Comparison of ENCODE assay signal across 9 mouse cellular contexts in the genomic region with DNA sequence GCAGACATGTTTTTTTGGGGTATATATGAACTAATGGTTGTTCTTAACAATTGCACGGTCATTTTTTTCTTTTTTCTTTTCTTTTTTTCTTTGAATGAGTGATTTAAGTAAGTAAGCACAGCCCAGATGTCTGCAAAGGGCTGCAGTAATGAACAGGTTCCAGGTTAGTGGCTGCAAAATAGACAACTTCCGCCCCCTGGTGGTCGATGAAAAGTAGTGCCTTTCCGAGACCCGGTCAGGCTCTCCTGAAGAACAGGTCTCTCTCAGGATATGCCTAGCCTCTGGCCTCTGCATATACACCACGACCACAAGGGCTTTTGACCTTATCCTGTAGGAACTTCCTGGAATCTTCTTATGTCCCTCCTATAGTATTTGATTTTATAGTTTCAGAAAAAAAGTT. TPM values are rescaled to one million over a fixed set of nuclear protein-coding genes. Genes with fewer than 3 reads are reported as not detected.
DNase-seq lines count a peak whose midpoint lies in the region; ATAC-seq lines count a peak whose summit lies in the region.
"Had no signal": no experiment of that assay in that cellular context is flagged by ENCODE, and none has a peak within 500 bp of the region (broad histone marks: within the 10 kb centered on the region; RNA-seq: fewer than 3 reads in every experiment).

No protein-coding gene starts in this region.

- WGBS in embryonic facial prominence, embryonic 12.5 days = 1% methylated on average over 6 of the region's 6 CpGs
- WGBS in heart, embryonic 13.5 days = 1% methylated on average over 6 of the region's 6 CpGs
- WGBS in kidney, embryonic 16.5 days = 1% methylated on average over 6 of the region's 6 CpGs
- WGBS in liver, embryonic 12.5 days (ENCODE audit: insufficient replicate concordance) = 1% methylated on average over 6 of the region's 6 CpGs
- WGBS in neural tube, embryonic 12.5 days = 3% methylated on average over 6 of the region's 6 CpGs

- H3K27ac ChIP-seq in embryonic facial prominence, embryonic 12.5 days = no peak overlapping the region
- peak overlapping the region; percentile 95 for H3K27ac ChIP-seq in heart, embryonic 13.5 days (replicated peaks)
- no peak overlapping the region for H3K27ac ChIP-seq in kidney, embryonic 16.5 days (ENCODE audit: low read length)
- no peak overlapping the region for H3K27ac ChIP-seq in liver, embryonic 12.5 days
- H3K27ac ChIP-seq in neural tube, embryonic 12.5 days = no peak overlapping the region

- peaks cover 3% of the 10 kb centered on the region; the same call in 1 of the 2 replicates for H3K27me3 ChIP-seq in embryonic facial prominence, embryonic 12.5 days
- H3K27me3 ChIP-seq in heart, embryonic 13.5 days (replicated peaks) = no peaks in the 10 kb centered on the region
- no peaks in the 10 kb centered on the region for H3K27me3 ChIP-seq in kidney, embryonic 16.5 days (ENCODE audit: insufficient read depth, low read length)
- peaks cover 25% of the 10 kb centered on the region for H3K27me3 ChIP-seq in liver, embryonic 12.5 days (replicated peaks)
- no peaks in the 10 kb centered on the region; the same call in 1 of the 2 replicates for H3K27me3 ChIP-seq in neural tube, embryonic 12.5 days (replicated peaks)

- no peaks in the 10 kb centered on the region for H3K9me3 ChIP-seq in embryonic facial prominence, embryonic 12.5 days
- H3K9me3 ChIP-seq in heart, embryonic 13.5 days = no peaks in the 10 kb centered on the region
- no peaks in the 10 kb centered on the region for H3K9me3 ChIP-seq in kidney, embryonic 16.5 days (ENCODE audit: low read length)
- H3K9me3 ChIP-seq in liver, embryonic 12.5 days (replicated peaks) = no peaks in the 10 kb centered on the region
- H3K9me3 ChIP-seq in neural tube, embryonic 12.5 days = no peaks in the 10 kb centered on the region

- H3K9ac ChIP-seq in embryonic facial prominence, embryonic 12.5 days = no peak overlapping the region
- H3K9ac ChIP-seq in heart, embryonic 13.5 days = peak overlapping the region; percentile 74; the same call in 1 of the 2 replicates
- H3K9ac ChIP-seq in kidney, embryonic 16.5 days (replicated peaks; ENCODE audit: low read length) = no peak overlapping the region
- H3K9ac ChIP-seq in liver, embryonic 12.5 days = no peak overlapping the region
- no peak overlapping the region for H3K9ac ChIP-seq in neural tube, embryonic 12.5 days

- peaks cover 30% of the 10 kb centered on the region for H3K4me1 ChIP-seq in embryonic facial prominence, embryonic 12.5 days
- H3K4me1 ChIP-seq in heart, embryonic 13.5 days = peaks cover 94% of the 10 kb centered on the region
- H3K4me1 ChIP-seq in kidney, embryonic 16.5 days (ENCODE audit: insufficient read depth, low read length) = peaks cover 10% of the 10 kb centered on the region
- H3K4me1 ChIP-seq in liver, embryonic 12.5 days = peaks cover 3% of the 10 kb centered on the region; the same call in 1 of the 2 replicates
- H3K4me1 ChIP-seq in neural tube, embryonic 12.5 days = no peaks in the 10 kb centered on the region

- peak; percentile 37 for ATAC-seq in CD4-positive, CD25-positive, alpha-beta regulatory T cell, adult 4 months
- ATAC-seq in embryonic facial prominence, embryonic 12.5 days (ENCODE audit: insufficient number of reproducible peaks, insufficient read depth, low FRiP score, low TSS enrichment) = peak; percentile 74
- ATAC-seq in heart, embryonic 13.5 days (ENCODE audit: extremely low read depth, insufficient number of reproducible peaks, low FRiP score, low TSS enrichment) = no peak
- peak; percentile 66; the same call in 1 of the 2 replicates for ATAC-seq in kidney, embryonic 16.5 days (ENCODE audit: low FRiP score, low TSS enrichment)
- ATAC-seq in liver, embryonic 12.5 days = peak; percentile 48; the same call in 1 of the 2 replicates
- peak; percentile 75 for ATAC-seq in neural tube, embryonic 12.5 days (ENCODE audit: low FRiP score, low read depth)

- DNase-seq in adrenal gland, postnatal 4 days (ENCODE audit: low spot score in 2 of 2) = peak; percentile 48 to 63
- DNase-seq in telencephalon, adult 2 months (ENCODE audit: low read depth, low spot score) = peak; percentile 62

- H3K4me2 ChIP-seq in embryonic facial prominence, embryonic 12.5 days (replicated peaks) = peak overlapping the region; percentile 49
- peak overlapping the region; percentile 68 for H3K4me2 ChIP-seq in heart, embryonic 13.5 days
- peak overlapping the region; percentile 61 for H3K4me2 ChIP-seq in kidney, embryonic 16.5 days (replicated peaks; ENCODE audit: low read depth, low read length)
- peak overlapping the region; percentile 45; the same call in 1 of the 2 replicates for H3K4me2 ChIP-seq in liver, embryonic 12.5 days
- peak overlapping the region; percentile 58 for H3K4me2 ChIP-seq in neural tube, embryonic 12.5 days (replicated peaks)

- no peak overlapping the region for H3K4me3 ChIP-seq in embryonic facial prominence, embryonic 12.5 days
- H3K4me3 ChIP-seq in heart, embryonic 13.5 days = peak overlapping the region; percentile 32; the same call in 1 of the 2 replicates
- peak overlapping the region; percentile 29 for H3K4me3 ChIP-seq in kidney, embryonic 16.5 days (ENCODE audit: low read length)
- no peak overlapping the region for H3K4me3 ChIP-seq in liver, embryonic 12.5 days
- H3K4me3 ChIP-seq in neural tube, embryonic 12.5 days = no peak overlapping the region

- no peaks in the 10 kb centered on the region for H3K36me3 ChIP-seq in embryonic facial prominence, embryonic 12.5 days
- peaks cover 23% of the 10 kb centered on the region for H3K36me3 ChIP-seq in heart, embryonic 13.5 days
- H3K36me3 ChIP-seq in kidney, embryonic 16.5 days (ENCODE audit: insufficient read depth, low read length) = no peaks in the 10 kb centered on the region
- no peaks in the 10 kb centered on the region for H3K36me3 ChIP-seq in liver, embryonic 12.5 days
- H3K36me3 ChIP-seq in neural tube, embryonic 12.5 days = no peaks in the 10 kb centered on the region

RNA-seq across cellular contexts. Expression of a gene that starts 18.2 kb away (rescaled TPM):
- not detected for polyA plus RNA-seq in CD4-positive, CD25-positive, alpha-beta regulatory T cell, adult 4 months (2017; shearing (Covaris generic))
- total RNA-seq in adrenal gland, postnatal 4 days (2021) = 10 to 100 TPM; 14.3 to 37.2 TPM
- 1.1 and 1.6 TPM in 2 replicates for polyA plus RNA-seq in embryonic facial prominence, embryonic 12.5 days (2016; fragmentation: Nextera tagmentation; extraction: Ambion mirVana)
- polyA plus RNA-seq in heart, embryonic 13.5 days (2015; fragmentation: Nextera tagmentation; extraction: Ambion mirVana) = 226 and 249 TPM in 2 replicates
- 2.2 and 2.3 TPM in 2 replicates for polyA plus RNA-seq in kidney, embryonic 16.5 days (2015; fragmentation: Nextera tagmentation; extraction: Ambion mirVana)
- polyA plus RNA-seq in liver, embryonic 12.5 days (2016; fragmentation: Nextera tagmentation; extraction: Ambion mirVana) = 0.17 and 0.20 TPM in 2 replicates
- 1.2 and 1.9 TPM in 2 replicates for polyA plus RNA-seq in neural tube, embryonic 12.5 days (2016; fragmentation: Nextera tagmentation; extraction: Ambion mirVana)

RNA-seq across cellular contexts. Expression of a gene that starts 29.6 kb away (rescaled TPM):
- not detected for polyA plus RNA-seq in CD4-positive, CD25-positive, alpha-beta regulatory T cell, adult 4 months (2017; shearing (Covaris generic))
- not detected for total RNA-seq in adrenal gland, postnatal 4 days (2021)
- 0.97 and 1.1 TPM in 2 replicates for polyA plus RNA-seq in embryonic facial prominence, embryonic 12.5 days (2016; fragmentation: Nextera tagmentation; extraction: Ambion mirVana)
- polyA plus RNA-seq in heart, embryonic 13.5 days (2015; fragmentation: Nextera tagmentation; extraction: Ambion mirVana) = 4.8 and 5.8 TPM in 2 replicates
- 0.39 and 0.51 TPM in 2 replicates for polyA plus RNA-seq in kidney, embryonic 16.5 days (2015; fragmentation: Nextera tagmentation; extraction: Ambion mirVana)
- not detected in 2 replicates for polyA plus RNA-seq in liver, embryonic 12.5 days (2016; fragmentation: Nextera tagmentation; extraction: Ambion mirVana)
- polyA plus RNA-seq in neural tube, embryonic 12.5 days (2016; fragmentation: Nextera tagmentation; extraction: Ambion mirVana) = not detected in 2 replicates
- total RNA-seq: gastrocnemius, postnatal 36 days had no signal

RNA-seq across cellular contexts. Expression of a gene that starts 47.7 kb away (rescaled TPM):
- not detected for polyA plus RNA-seq in CD4-positive, CD25-positive, alpha-beta regulatory T cell, adult 4 months (2017; shearing (Covaris generic))
- not detected for total RNA-seq in adrenal gland, postnatal 4 days (2021)
- not detected in 2 replicates for polyA plus RNA-seq in embryonic facial prominence, embryonic 12.5 days (2016; fragmentation: Nextera tagmentation; extraction: Ambion mirVana)
- polyA plus RNA-seq in heart, embryonic 13.5 days (2015; fragmentation: Nextera tagmentation; extraction: Ambion mirVana) = not detected in 2 replicates
- not detected in 2 replicates for polyA plus RNA-seq in kidney, embryonic 16.5 days (2015; fragmentation: Nextera tagmentation; extraction: Ambion mirVana)
- polyA plus RNA-seq in liver, embryonic 12.5 days (2016; fragmentation: Nextera tagmentation; extraction: Ambion mirVana) = not detected in 2 replicates
- not detected in 2 replicates for polyA plus RNA-seq in neural tube, embryonic 12.5 days (2016; fragmentation: Nextera tagmentation; extraction: Ambion mirVana)
- total RNA-seq: gastrocnemius, postnatal 36 days had no signal

Comparison
In these comparisons a context has a peak if more than half of its experiments do, and no peak if none do; other contexts are left out.
1. H3K4me3 ChIP-seq: peak in heart, embryonic 13.5 days (single experiment) and kidney, embryonic 16.5 days (single experiment); none in embryonic facial prominence, embryonic 12.5 days (single experiment), liver, embryonic 12.5 days (single experiment) and neural tube, embryonic 12.5 days (single experiment).
2. RNA of a gene that starts 18.2 kb away (polyA plus RNA-seq): 226 to 249 TPM in heart, embryonic 13.5 days; 2.2 to 2.3 TPM in kidney, embryonic 16.5 days, 1.1 to 1.6 TPM in embryonic facial prominence, embryonic 12.5 days, 1.2 to 1.9 TPM in neural tube, embryonic 12.5 days, 0.17 to 0.20 TPM in liver, embryonic 12.5 days and not detected in CD4-positive, CD25-positive, alpha-beta regulatory T cell, adult 4 months; every median in the first group is over 10 times any median in the second.
3. Peak in every context shown above with its lines, with median percentiles within 50 percentile points of each other: H3K4me2 ChIP-seq.